Mouse (Mus musculus) spleen, adult 2 months (tissue): ENCODE measurements around the gene Mgea5. TPM values are rescaled to one million over a fixed set of nuclear protein-coding genes. Genes with fewer than 3 reads are reported as not detected.
"Not testable (repeated sequence)": the region's sequence is repeated elsewhere in the genome, so short reads cannot be mapped to it uniquely, and the experiment has no call there.

Source experiments
- DNase-seq, 2 experiments: peaks; one replicate each; pipeline versions ENCODE4 v3.0.0 to v3.0.0-alpha.2; 2012 to 2021; ENCODE audit warnings: low spot score in 2 of 2, low read depth in 1 of 2
- H3K27ac ChIP-seq: fragments of 200-500 bp; 2 replicates; pipeline ENCODE4 v1.5.1; 2012; ENCODE audit warnings: low read length, inconsistent platforms; ENCODE audit not compliant: insufficient read depth
- H3K27me3 ChIP-seq: fragments of 200-500 bp; 2 replicates; pipeline ENCODE4 v1.6.1; 2012; ENCODE audit warnings: mild to moderate bottlenecking, moderate library complexity, low read length, inconsistent platforms; ENCODE audit not compliant: control insufficient read depth, insufficient read depth
- H3K36me3 ChIP-seq: fragments of 200-500 bp; 2 replicates; pipeline ENCODE4 v1.6.1; 2012; ENCODE audit warnings: mild to moderate bottlenecking, low read length, inconsistent platforms; ENCODE audit not compliant: control insufficient read depth, insufficient read depth
- H3K4me1 ChIP-seq: fragments of 200-500 bp; 2 replicates; pipeline ENCODE4 v1.6.1; 2011; ENCODE audit warnings: inconsistent platforms; ENCODE audit not compliant: control insufficient read depth, insufficient read depth, insufficient read length
- H3K4me3 ChIP-seq: fragments of 200-500 bp; 2 replicates; pipeline ENCODE4 v1.5.1; 2011; ENCODE audit warnings: mild to moderate bottlenecking, inconsistent platforms; ENCODE audit not compliant: insufficient read depth, insufficient read length; ENCODE audit errors: extremely low read depth
- CTCF ChIP-seq: fragments of 200-500 bp; IDR thresholded peaks from 2 replicates; pipeline ENCODE4 v1.5.1; 2011; ENCODE audit warnings: mild to moderate bottlenecking, inconsistent platforms; ENCODE audit not compliant: insufficient read depth, insufficient read length, insufficient replicate concordance; ENCODE audit errors: extremely low read depth
- POLR2A ChIP-seq: fragments of 200-500 bp; IDR thresholded peaks from 2 replicates; pipeline ENCODE4 v1.6.1; 2011; ENCODE audit warnings: low read depth, low read length, inconsistent platforms
- WGBS: fragments of 180-500 bp; shearing (Covaris S2); methylation state at CpG from one replicate; pipeline ENCODE4 v1.1.7; 2018; 5-methylcytosine and 5-hydroxymethylcytosine counted together
- polyA plus RNA-seq: library from polyadenylated mRNA; depleted of rRNA; stranded (reverse); fragments of >200 nt; gene quantifications from 2 replicates; pipeline ENCODE4 v1.2.3, GENCODE M21; 2012

The Mgea5 gene
- polyA plus RNA-seq, 1 experiment: 21.1 TPM

GRCm38 (mm10) chr19:45811028-45811674 is 27.5 kb upstream of the Mgea5 start:
- Histone ChIP-seq H3K27me3 (peaks cover 7% of the 10 kb centered on the region; the same call in 1 of the 2 replicates), H3K36me3 (no peaks in the 10 kb centered on the region), H3K27ac (no peak overlapping the region), H3K4me3 (no peak overlapping the region), H3K4me1 (no peaks in the 10 kb centered on the region; the same call in 1 of the 2 replicates)
- WGBS: 80% methylated on average over 12 of the region's 12 CpGs
- TF ChIP-seq POLR2A (no peak), CTCF (no peak)
- DNase-seq: no peak

GRCm38 (mm10) chr19:45807732-45808131 is 24.1 kb upstream of the Mgea5 start:
- Histone ChIP-seq H3K4me1 (no peaks in the 10 kb centered on the region; the same call in 1 of the 2 replicates), H3K27me3 (no peaks in the 10 kb centered on the region), H3K36me3 (no peaks in the 10 kb centered on the region), H3K4me3 (no peak overlapping the region), H3K27ac (no peak overlapping the region)
- no peak for TF ChIP-seq POLR2A
- TF ChIP-seq CTCF: no peak
- 64% methylated on average over 4 of the region's 4 CpGs for WGBS
- no peak for DNase-seq

GRCm38 (mm10) chr19:45805817-45806216 is 22.2 kb upstream of the Mgea5 start:
- not testable (repeated sequence) for H3K4me3 ChIP-seq, H3K36me3 ChIP-seq, DNase-seq, H3K27ac ChIP-seq, H3K27me3 ChIP-seq, H3K4me1 ChIP-seq
- 88% methylated on average over 6 of the region's 6 CpGs for WGBS

- no peak overlapping the region for H3K4me3 ChIP-seq
- no peaks in the 10 kb centered on the region; the same call in 1 of the 2 replicates for H3K4me1 ChIP-seq
- peak in 1 of 2 experiments; percentile 33 for DNase-seq
- 34% methylated on average over 12 of the region's 12 CpGs for WGBS
- H3K27me3 ChIP-seq: no peaks in the 10 kb centered on the region
- H3K36me3 ChIP-seq: no peaks in the 10 kb centered on the region
- no peak overlapping the region for H3K27ac ChIP-seq
- TF ChIP-seq POLR2A (no peak), CTCF (peak; percentile 72; the same call in 1 of the 2 replicates)
Observed at GRCm38 (mm10) chr19:45804593-45805368, 21.1 kb upstream of the Mgea5 start.

GRCm38 (mm10) chr19:45803408-45803807 is 19.8 kb upstream of the Mgea5 start:
- 39% methylated on average over 4 of the region's 4 CpGs for WGBS
- DNase-seq: no peak
- Histone ChIP-seq H3K4me3 (no peak overlapping the region), H3K27me3 (no peaks in the 10 kb centered on the region), H3K4me1 (no peaks in the 10 kb centered on the region; the same call in 1 of the 2 replicates), H3K27ac (no peak overlapping the region), H3K36me3 (no peaks in the 10 kb centered on the region)
- TF ChIP-seq POLR2A: no peak
- TF ChIP-seq CTCF: no peak

- Histone ChIP-seq H3K4me3 (no peak overlapping the region), H3K27ac (no peak overlapping the region)
- TF ChIP-seq CTCF: no peak
- no peak for TF ChIP-seq POLR2A
Observed at GRCm38 (mm10) chr19:45802702-45803101, 19.1 kb upstream of the Mgea5 start.

GRCm38 (mm10) chr19:45796879-45797278 is 13.2 kb upstream of the Mgea5 start:
- H3K27me3 ChIP-seq: no peaks in the 10 kb centered on the region
- H3K27ac ChIP-seq: peak overlapping the region; percentile 34
- DNase-seq: no peak
- peaks cover 7% of the 10 kb centered on the region for H3K4me1 ChIP-seq
- WGBS: 80% methylated on average over 15 of the region's 15 CpGs
- no peak for TF ChIP-seq CTCF
- no peak for TF ChIP-seq POLR2A
- no peak overlapping the region for H3K4me3 ChIP-seq
- H3K36me3 ChIP-seq: no peaks in the 10 kb centered on the region

More at GRCm38 (mm10) chr19:45802702-45803101, 19.1 kb upstream of the Mgea5 start:
- Histone ChIP-seq H3K4me1 (no peaks in the 10 kb centered on the region; the same call in 1 of the 2 replicates), H3K36me3 (no peaks in the 10 kb centered on the region), H3K27me3 (no peaks in the 10 kb centered on the region)
- WGBS: 45% methylated on average over 4 of the region's 4 CpGs
- DNase-seq: no peak
